Mouse (Mus musculus) layer of hippocampus, postnatal 25 days (tissue): ENCODE data around the gene Abi3. TPM values are rescaled to one million over a fixed set of nuclear protein-coding genes. Genes with fewer than 3 reads are reported as not detected.
A peak's percentile ranks its signal among the peaks of the same experiment; 100 is the strongest.

Experiments
- DNase-seq, 2 experiments: peaks; one replicate each; pipeline ENCODE4 v3.0.0; 2022; ENCODE audit warnings: mixed read lengths in 2 of 2, low spot score in 1 of 2; ENCODE audit errors: extremely low spot score in 1 of 2
- total RNA-seq, 2 experiments: library from RNA; stranded (reverse); gene quantifications; 2 replicates each; pipeline ENCODE4 v1.2.3; 2021

Gene Abi3
- total RNA-seq, 2 experiments from 2014 or later, result 5.4 to 8.1 TPM

DNA sequence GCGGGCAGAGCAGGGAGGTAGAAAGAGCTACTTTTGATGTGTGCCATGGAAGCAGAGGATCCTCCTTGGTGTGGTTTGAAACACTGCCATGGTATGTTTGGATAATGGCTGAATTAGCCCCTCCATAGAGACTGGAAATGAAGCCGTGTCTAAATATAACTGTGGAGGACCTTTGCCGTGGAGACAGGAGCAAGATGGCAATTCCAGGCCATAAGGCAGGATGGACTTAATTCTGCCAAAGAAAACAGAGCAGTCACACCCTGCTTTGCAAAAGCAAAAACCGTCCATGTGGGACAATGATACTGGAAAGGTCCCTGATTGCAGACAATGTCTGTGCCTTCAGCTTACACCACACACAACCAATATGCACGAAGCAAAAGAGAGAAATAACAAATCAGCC, 48.1 kb downstream of the Abi3 start:
- DNase-seq, result no peak

GRCm38 (mm10) chr11:95792950-95793509, 49.2 kb downstream of the Abi3 start:
- DNase-seq, result no peak

- peak; percentile 31 to 39 for DNase-seq
Observed at GRCm38 (mm10) chr11:95791787-95792186, 50.5 kb downstream of the Abi3 start.

GRCm38 (mm10) chr11:95789451-95789891, 52.8 kb downstream of the Abi3 start:
- no peak for DNase-seq

GRCm38 (mm10) chr11:95786511-95786910, 55.8 kb downstream of the Abi3 start:
- DNase-seq, result no peak

DNA sequence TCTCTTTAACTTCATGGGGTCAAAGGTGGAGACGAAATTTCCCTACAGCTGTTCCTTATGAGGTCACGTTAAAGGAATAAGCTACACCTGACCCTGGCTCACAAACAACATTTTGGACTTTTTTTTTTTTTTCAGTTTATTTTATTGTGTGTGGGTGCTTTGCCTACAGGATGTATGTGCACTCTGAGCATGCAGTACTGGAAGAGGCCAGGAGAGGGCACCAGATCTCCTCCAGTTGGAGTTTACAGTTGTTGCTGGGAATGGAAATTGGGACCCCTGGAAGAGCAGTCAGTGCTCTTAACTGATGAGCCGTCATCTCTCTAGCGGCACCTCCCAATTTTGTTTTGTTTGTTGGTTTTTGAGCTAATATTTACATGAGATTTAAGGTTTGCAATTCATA, 56.6 kb downstream of the Abi3 start:
- no peak for DNase-seq

DNA sequence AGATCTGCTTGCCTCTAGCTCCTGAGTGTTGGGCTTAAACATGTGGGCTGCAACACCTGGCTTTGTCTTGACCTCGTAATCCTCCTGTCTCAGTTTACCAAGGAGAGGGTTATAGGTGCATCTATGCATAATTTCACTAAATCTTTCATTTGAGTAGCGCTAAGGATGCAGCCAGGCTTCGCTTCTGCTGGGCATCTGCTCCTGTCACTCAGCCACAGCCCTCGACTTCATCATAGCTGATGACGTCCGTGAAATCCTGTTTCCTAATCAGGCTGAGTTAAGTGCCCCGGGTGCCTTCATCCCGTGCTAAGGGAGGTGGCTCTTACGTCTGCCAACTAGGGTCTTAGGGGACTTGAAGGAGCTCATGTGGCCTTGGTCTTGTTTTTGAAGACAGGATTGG, 58.3 kb downstream of the Abi3 start:
- no peak for DNase-seq

DNA sequence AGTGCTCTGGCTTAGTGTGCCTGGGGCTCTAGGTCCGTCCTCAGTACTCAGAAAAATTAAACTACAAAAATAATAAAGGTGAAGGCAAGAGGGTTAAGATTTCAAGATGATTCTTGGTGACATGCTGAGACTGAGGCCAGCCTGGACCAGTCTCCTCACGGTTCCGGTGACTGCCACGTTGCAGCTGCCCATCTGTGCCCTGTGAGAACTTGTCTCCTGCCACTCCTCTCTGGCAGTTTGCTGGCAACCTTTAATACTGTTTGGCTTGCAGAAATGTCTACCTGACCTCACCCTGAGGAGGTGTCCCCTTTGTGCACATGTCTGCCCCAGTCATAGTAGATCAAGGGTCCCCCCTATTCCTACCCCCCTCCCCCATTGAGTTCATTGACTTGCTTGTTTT, 58.8 kb downstream of the Abi3 start:
- no peak for DNase-seq

DNA sequence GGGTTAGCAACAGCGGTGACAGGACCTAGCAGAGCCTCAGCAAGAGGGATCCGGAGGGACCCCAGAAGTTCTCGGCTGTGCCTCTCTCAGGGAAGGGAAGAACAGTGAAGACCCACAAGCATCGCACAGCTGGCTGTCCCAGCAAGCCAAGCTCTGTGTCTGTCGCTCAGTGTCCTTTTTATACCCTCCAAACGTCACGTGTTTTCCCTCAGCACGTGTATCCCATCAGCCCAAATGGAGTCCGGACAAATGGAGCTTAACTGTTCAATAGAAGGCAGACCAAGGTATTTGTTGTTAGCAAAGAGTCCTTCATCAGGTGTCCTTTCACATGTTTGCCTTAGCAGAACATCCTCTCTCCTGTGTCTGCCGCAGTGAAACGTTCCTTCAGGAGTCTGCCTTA, 60.7 kb downstream of the Abi3 start:
- DNase-seq, result no peak

- DNase-seq, result no peak
Observed at GRCm38 (mm10) chr11:95780480-95780879, 61.8 kb downstream of the Abi3 start.

Other genes starting within 250 kb of the Abi3 start
- 100 to 1,000 TPM in 1 of 2 experiments, 10 to 100 TPM in 1; 94.5 to 106 TPM for gene Phb, start 175.5 kb downstream of the Abi3 start, total RNA-seq
- 10 to 100 TPM; 43.8 to 51.8 TPM for gene Zfp652, start 129.8 kb downstream of the Abi3 start, total RNA-seq
- 1 to 10 TPM in 1 of 2 experiments, under 1 TPM in 1; 0.69 to 2.0 TPM for gene B130006D01Rik, start 118.9 kb downstream of the Abi3 start, total RNA-seq
- gene Phospho1, start 18.0 kb downstream of the Abi3 start, total RNA-seq, result 10 to 100 TPM; 55.6 to 64.3 TPM
- gene Gngt2, start 5.3 kb downstream of the Abi3 start, total RNA-seq, result 1 to 10 TPM; 3.3 to 3.8 TPM
- gene B4galnt2, start 72.4 kb upstream of the Abi3 start, total RNA-seq, result not detected
- under 1 TPM in 1 of 2 experiments, not detected in 1; 0.12 TPM for gene Igf2bp1, start 163.5 kb upstream of the Abi3 start, total RNA-seq
- not detected for gene Gip, start 182.1 kb upstream of the Abi3 start, total RNA-seq
- gene Snf8, start 192.4 kb upstream of the Abi3 start, total RNA-seq, result 100 to 1,000 TPM in 1 of 2 experiments, 10 to 100 TPM in 1; 99.8 to 103 TPM
- 10 to 100 TPM; 51.6 to 58.2 TPM for gene Ube2z, start 222.9 kb upstream of the Abi3 start, total RNA-seq
- 100 to 1,000 TPM; 430 to 475 TPM for gene Atp5g1, start 233.2 kb upstream of the Abi3 start, total RNA-seq